Mouse (Mus musculus) embryonic fibroblast, embryonic 13.5 days (primary cell): Measurements from ENCODE around the gene Ptms. TPM values are rescaled to one million over a fixed set of nuclear protein-coding genes. Genes with fewer than 3 reads are reported as not detected.
"Not testable (repeated sequence)": the region's sequence is repeated elsewhere in the genome, so short reads cannot be mapped to it uniquely, and the experiment has no call there.

Experiments used
- H3K27ac ChIP-seq: 2 replicates; pipeline ENCODE4 v1.5.1; 2012; ENCODE audit warnings: low read length, control low read depth, inconsistent platforms; ENCODE audit not compliant: insufficient read depth
- H3K4me1 ChIP-seq: 2 replicates; pipeline ENCODE4 v1.6.1; 2011; ENCODE audit warnings: low read length; ENCODE audit not compliant: control insufficient read depth, insufficient read depth
- H3K4me3 ChIP-seq: 2 replicates; pipeline ENCODE4 v1.5.1; 2011; ENCODE audit warnings: mild to moderate bottlenecking, control low read depth, low read length; ENCODE audit not compliant: insufficient read depth
- CTCF ChIP-seq: IDR thresholded peaks from 2 replicates; pipeline ENCODE4 v1.5.1; 2011; ENCODE audit warnings: mild to moderate bottlenecking, control low read depth, low read length, moderate library complexity, borderline replicate concordance; ENCODE audit not compliant: insufficient read depth
- POLR2A ChIP-seq: IDR thresholded peaks from 2 replicates; pipeline ENCODE4 v1.6.1; 2011; ENCODE audit warnings: low read depth, mild to moderate bottlenecking, control low read depth, low read length, moderate library complexity
- polyA plus RNA-seq: library from polyadenylated mRNA; stranded (reverse); fragments of >200 nt; gene quantifications from 2 replicates; pipeline ENCODE4 v1.2.4, GENCODE M21; 2011; ENCODE audit warnings: low read depth; ENCODE audit not compliant: missing spikeins, insufficient read length

Ptms gene
- polyA plus RNA-seq, 1 experiment, result 602 TPM

GRCm38 (mm10) chr6:124910032-124910431 is 9.9 kb downstream of the Ptms start:
- Histone ChIP-seq H3K4me3 (no peak overlapping the region), H3K4me1 (no peaks in the 10 kb centered on the region), H3K27ac (no peak overlapping the region)
- TF ChIP-seq POLR2A (no peak), CTCF (no peak)

- H3K4me1 ChIP-seq, result no peaks in the 10 kb centered on the region; the same call in 1 of the 2 replicates
- TF ChIP-seq POLR2A (no peak), CTCF (no peak)
- no peak overlapping the region for H3K4me3 ChIP-seq
- H3K27ac ChIP-seq, result no peak overlapping the region
Measured at GRCm38 (mm10) chr6:124907767-124908166, 12.1 kb downstream of the Ptms start.

- peak overlapping the region; percentile 86 for H3K27ac ChIP-seq
- no peaks in the 10 kb centered on the region; the same call in 1 of the 2 replicates for H3K4me1 ChIP-seq
- TF ChIP-seq POLR2A (no peak), CTCF (no peak)
- no peak overlapping the region for H3K4me3 ChIP-seq
Measured at GRCm38 (mm10) chr6:124904991-124905860, 14.7 kb downstream of the Ptms start.

GRCm38 (mm10) chr6:124904161-124904981 is 15.5 kb downstream of the Ptms start:
- Histone ChIP-seq H3K4me1 (no peaks in the 10 kb centered on the region; the same call in 1 of the 2 replicates), H3K4me3 (peak overlapping the region; percentile 39), H3K27ac (peak overlapping the region; percentile 86)
- TF ChIP-seq CTCF (peak; percentile 27; the same call in 1 of the 2 replicates), POLR2A (peak; percentile 54)

- Histone ChIP-seq H3K4me1 (no peaks in the 10 kb centered on the region; the same call in 1 of the 2 replicates), H3K27ac (peak overlapping the region; percentile 78), H3K4me3 (peak overlapping the region; percentile 39)
- TF ChIP-seq POLR2A, result peak; percentile 48
- peak; percentile 94 for TF ChIP-seq CTCF
Measured at GRCm38 (mm10) chr6:124903580-124904151, 16.2 kb downstream of the Ptms start.

- H3K4me1 ChIP-seq, result no peaks in the 10 kb centered on the region; the same call in 1 of the 2 replicates
- no peak overlapping the region for H3K27ac ChIP-seq
- TF ChIP-seq POLR2A (no peak), CTCF (no peak)
- no peak overlapping the region for H3K4me3 ChIP-seq
Measured at GRCm38 (mm10) chr6:124901851-124902250, 18.1 kb downstream of the Ptms start.

GRCm38 (mm10) chr6:124900801-124901480 is 19.0 kb downstream of the Ptms start:
- TF ChIP-seq POLR2A (no peak), CTCF (no peak)
- Histone ChIP-seq H3K27ac (no peak overlapping the region), H3K4me1 (no peaks in the 10 kb centered on the region; the same call in 1 of the 2 replicates), H3K4me3 (no peak overlapping the region)

- Histone ChIP-seq H3K4me3 (no peak overlapping the region), H3K27ac (no peak overlapping the region), H3K4me1 (no peaks in the 10 kb centered on the region; the same call in 1 of the 2 replicates)
- TF ChIP-seq CTCF (no peak), POLR2A (no peak)
Measured at GRCm38 (mm10) chr6:124900056-124900800, 19.7 kb downstream of the Ptms start.

GRCm38 (mm10) chr6:124898359-124898758 is 21.5 kb downstream of the Ptms start:
- no peak overlapping the region for H3K4me3 ChIP-seq
- TF ChIP-seq POLR2A, result no peak
- TF ChIP-seq CTCF, result no peak
- no peak overlapping the region for H3K27ac ChIP-seq
- H3K4me1 ChIP-seq, result no peaks in the 10 kb centered on the region

GRCm38 (mm10) chr6:124894113-124894512 is 25.8 kb downstream of the Ptms start:
- not testable (repeated sequence) for H3K27ac ChIP-seq, H3K4me3 ChIP-seq, H3K4me1 ChIP-seq
